Mouse (Mus musculus): ENCODE measurements around the gene St5. TPM values are rescaled to one million over a fixed set of nuclear protein-coding genes. Genes with fewer than 3 reads are reported as not detected.

The St5 gene
- polyA plus RNA-seq, 1 experiment from 2014 or later: 43.2 TPM

- Histone ChIP-seq H3K36me3 (ENCODE audit: control insufficient read depth, insufficient read depth) (no peaks in the 10 kb centered on the region), H3K27ac (ENCODE audit: low read length) (no peak overlapping the region), H3K4me2 (ENCODE audit: low read depth, low read length) (no peak overlapping the region), H3K9ac (ENCODE audit: low read length) (no peak overlapping the region), H3K4me3 (ENCODE audit: low read length) (no peak overlapping the region), H3K4me1 (ENCODE audit: control insufficient read depth, insufficient read depth, low read length) (peaks cover 2% of the 10 kb centered on the region), H3K27me3 (ENCODE audit: control insufficient read depth, insufficient read depth, low read length) (no peaks in the 10 kb centered on the region), H3K9me3 (replicated peaks; ENCODE audit: control insufficient read depth, low read length) (no peaks in the 10 kb centered on the region)
- 58% methylated on average over 9 of the region's 9 CpGs for WGBS
- ATAC-seq (replicated peaks; ENCODE audit: extremely low read depth, insufficient read depth, low FRiP score): no peak
These were observed 16.7 kb downstream of the St5 start for GRCm38 (mm10) chr7:109686585-109687128.

- no peak for ATAC-seq (replicated peaks; ENCODE audit: extremely low read depth, insufficient read depth, low FRiP score)
- Histone ChIP-seq H3K4me3 (ENCODE audit: low read length) (no peak overlapping the region), H3K9ac (ENCODE audit: low read length) (no peak overlapping the region), H3K27ac (ENCODE audit: low read length) (no peak overlapping the region), H3K36me3 (ENCODE audit: control insufficient read depth, insufficient read depth) (no peaks in the 10 kb centered on the region), H3K27me3 (ENCODE audit: control insufficient read depth, insufficient read depth, low read length) (no peaks in the 10 kb centered on the region), H3K4me2 (ENCODE audit: low read depth, low read length) (no peak overlapping the region), H3K9me3 (replicated peaks; ENCODE audit: control insufficient read depth, low read length) (no peaks in the 10 kb centered on the region), H3K4me1 (ENCODE audit: control insufficient read depth, insufficient read depth, low read length) (no peaks in the 10 kb centered on the region; the same call in 1 of the 2 replicates)
- whole genome bisulfite sequencing: 89% methylated on average over 1 of the region's 1 CpGs
These were observed 22.5 kb downstream of the St5 start for GRCm38 (mm10) chr7:109680879-109681278.

- Histone ChIP-seq H3K4me2 (ENCODE audit: low read depth, low read length) (no peak overlapping the region), H3K27me3 (ENCODE audit: control insufficient read depth, insufficient read depth, low read length) (no peaks in the 10 kb centered on the region), H3K9me3 (replicated peaks; ENCODE audit: control insufficient read depth, low read length) (no peaks in the 10 kb centered on the region), H3K36me3 (ENCODE audit: control insufficient read depth, insufficient read depth) (no peaks in the 10 kb centered on the region), H3K27ac (ENCODE audit: low read length) (no peak overlapping the region), H3K9ac (ENCODE audit: low read length) (no peak overlapping the region), H3K4me1 (ENCODE audit: control insufficient read depth, insufficient read depth, low read length) (no peaks in the 10 kb centered on the region), H3K4me3 (ENCODE audit: low read length) (no peak overlapping the region)
- 93% methylated on average over 2 of the region's 2 CpGs for WGBS
- no peak for ATAC-seq (replicated peaks; ENCODE audit: extremely low read depth, insufficient read depth, low FRiP score)
These were observed 23.1 kb downstream of the St5 start for GRCm38 (mm10) chr7:109680284-109680683.

GRCm38 (mm10) chr7:109674944-109675628, 28.3 kb downstream of the St5 start:
- Histone ChIP-seq H3K4me1 (ENCODE audit: control insufficient read depth, insufficient read depth, low read length) (peaks cover 19% of the 10 kb centered on the region), H3K9me3 (replicated peaks; ENCODE audit: control insufficient read depth, low read length) (no peaks in the 10 kb centered on the region), H3K27me3 (ENCODE audit: control insufficient read depth, insufficient read depth, low read length) (no peaks in the 10 kb centered on the region), H3K36me3 (ENCODE audit: control insufficient read depth, insufficient read depth) (no peaks in the 10 kb centered on the region), H3K4me3 (ENCODE audit: low read length) (no peak overlapping the region), H3K27ac (ENCODE audit: low read length) (0 out of 2 replicates have a peak overlapping the region, but pooled peaks have one; percentile 16), H3K4me2 (ENCODE audit: low read depth, low read length) (no peak overlapping the region), H3K9ac (ENCODE audit: low read length) (no peak overlapping the region)
- ATAC-seq (replicated peaks; ENCODE audit: extremely low read depth, insufficient read depth, low FRiP score): no peak
- WGBS: 61% methylated on average over 4 of the region's 4 CpGs

GRCm38 (mm10) chr7:109671581-109672471, 31.6 kb downstream of the St5 start:
- Histone ChIP-seq H3K9me3 (replicated peaks; ENCODE audit: control insufficient read depth, low read length) (no peaks in the 10 kb centered on the region), H3K4me3 (ENCODE audit: low read length) (peak overlapping the region; percentile 75), H3K27me3 (ENCODE audit: control insufficient read depth, insufficient read depth, low read length) (no peaks in the 10 kb centered on the region), H3K9ac (ENCODE audit: low read length) (peak overlapping the region; percentile 95), H3K36me3 (ENCODE audit: control insufficient read depth, insufficient read depth) (no peaks in the 10 kb centered on the region), H3K27ac (ENCODE audit: low read length) (peak overlapping the region; percentile 98), H3K4me1 (ENCODE audit: control insufficient read depth, insufficient read depth, low read length) (peaks cover 25% of the 10 kb centered on the region), H3K4me2 (ENCODE audit: low read depth, low read length) (peak overlapping the region; percentile 83)
- WGBS: 2% methylated on average over 36 of the region's 44 CpGs
- ATAC-seq (replicated peaks; ENCODE audit: extremely low read depth, insufficient read depth, low FRiP score): peak; percentile 96

- 63% methylated on average over 5 of the region's 5 CpGs for WGBS
- Histone ChIP-seq H3K9me3 (replicated peaks; ENCODE audit: control insufficient read depth, low read length) (no peaks in the 10 kb centered on the region), H3K27me3 (ENCODE audit: control insufficient read depth, insufficient read depth, low read length) (no peaks in the 10 kb centered on the region), H3K4me1 (ENCODE audit: control insufficient read depth, insufficient read depth, low read length) (peaks cover 23% of the 10 kb centered on the region), H3K4me3 (ENCODE audit: low read length) (peak overlapping the region; percentile 15; the same call in 1 of the 2 replicates), H3K36me3 (ENCODE audit: control insufficient read depth, insufficient read depth) (no peaks in the 10 kb centered on the region), H3K27ac (ENCODE audit: low read length) (no peak overlapping the region), H3K4me2 (ENCODE audit: low read depth, low read length) (peak overlapping the region; percentile 49), H3K9ac (ENCODE audit: low read length) (no peak overlapping the region)
- ATAC-seq (replicated peaks; ENCODE audit: extremely low read depth, insufficient read depth, low FRiP score): no peak
These were observed 33.8 kb downstream of the St5 start for GRCm38 (mm10) chr7:109669426-109670170.

- 80% methylated on average over 5 of the region's 5 CpGs for WGBS
- no peaks in the 10 kb centered on the region for H3K36me3 ChIP-seq (ENCODE audit: control insufficient read depth, insufficient read depth)
- no peak overlapping the region for H3K4me2 ChIP-seq (ENCODE audit: low read depth, low read length)
- H3K27ac ChIP-seq (ENCODE audit: low read length): no peak overlapping the region
- ATAC-seq (replicated peaks; ENCODE audit: extremely low read depth, insufficient read depth, low FRiP score): no peak
- H3K27me3 ChIP-seq (ENCODE audit: control insufficient read depth, insufficient read depth, low read length): no peaks in the 10 kb centered on the region
- no peaks in the 10 kb centered on the region for H3K9me3 ChIP-seq (replicated peaks; ENCODE audit: control insufficient read depth, low read length)
- no peak overlapping the region for H3K4me3 ChIP-seq (ENCODE audit: low read length)
- peaks cover 15% of the 10 kb centered on the region for H3K4me1 ChIP-seq (ENCODE audit: control insufficient read depth, insufficient read depth, low read length)
- no peak overlapping the region for H3K9ac ChIP-seq (ENCODE audit: low read length)
These were observed 36.7 kb downstream of the St5 start for GRCm38 (mm10) chr7:109666664-109667063.

GRCm38 (mm10) chr7:109662626-109663025, 40.8 kb downstream of the St5 start:
- 85% methylated on average over 4 of the region's 4 CpGs for WGBS
- Histone ChIP-seq H3K36me3 (ENCODE audit: control insufficient read depth, insufficient read depth) (no peaks in the 10 kb centered on the region), H3K27ac (ENCODE audit: low read length) (no peak overlapping the region), H3K4me3 (ENCODE audit: low read length) (no peak overlapping the region), H3K9me3 (replicated peaks; ENCODE audit: control insufficient read depth, low read length) (no peaks in the 10 kb centered on the region), H3K4me1 (ENCODE audit: control insufficient read depth, insufficient read depth, low read length) (peaks cover 6% of the 10 kb centered on the region; the same call in 1 of the 2 replicates), H3K27me3 (ENCODE audit: control insufficient read depth, insufficient read depth, low read length) (no peaks in the 10 kb centered on the region), H3K4me2 (ENCODE audit: low read depth, low read length) (no peak overlapping the region), H3K9ac (ENCODE audit: low read length) (no peak overlapping the region)
- ATAC-seq (replicated peaks; ENCODE audit: extremely low read depth, insufficient read depth, low FRiP score): no peak

Measured in heart, embryonic 16.5 days (tissue).